Mouse (Mus musculus) CH12.LX (cell line): ENCODE measurements around the gene Mttp.

Source experiments
- CTCF ChIP-seq, 2 experiments: IDR thresholded peaks in 1 of 2; conservative IDR thresholded peaks in 1 of 2; 2 replicates each; pipeline ENCODE4 v1.5.1; 2011 to 2012; ENCODE audit warnings: low read depth in 2 of 2, low read length in 2 of 2, improper control_type of control experiment in 1 of 2, inconsistent platforms in 1 of 2, mild to moderate bottlenecking in 1 of 2, moderate library complexity in 1 of 2
- EP300 ChIP-seq: IDR thresholded peaks from 2 replicates; pipeline ENCODE4 v1.6.1; 2011; ENCODE audit warnings: low read length, improper control_type of control experiment
- NRF1 ChIP-seq: IDR thresholded peaks from 2 replicates; pipeline ENCODE4 v1.6.1; 2014; ENCODE audit warnings: low read depth, mild to moderate bottlenecking, inconsistent platforms, low read length, improper control_type of control experiment, moderate library complexity
- POLR2A ChIP-seq: IDR thresholded peaks from 2 replicates; pipeline ENCODE4 v1.6.1; 2011; ENCODE audit warnings: low read depth, mild to moderate bottlenecking, improper control_type of control experiment, low read length

DNA sequence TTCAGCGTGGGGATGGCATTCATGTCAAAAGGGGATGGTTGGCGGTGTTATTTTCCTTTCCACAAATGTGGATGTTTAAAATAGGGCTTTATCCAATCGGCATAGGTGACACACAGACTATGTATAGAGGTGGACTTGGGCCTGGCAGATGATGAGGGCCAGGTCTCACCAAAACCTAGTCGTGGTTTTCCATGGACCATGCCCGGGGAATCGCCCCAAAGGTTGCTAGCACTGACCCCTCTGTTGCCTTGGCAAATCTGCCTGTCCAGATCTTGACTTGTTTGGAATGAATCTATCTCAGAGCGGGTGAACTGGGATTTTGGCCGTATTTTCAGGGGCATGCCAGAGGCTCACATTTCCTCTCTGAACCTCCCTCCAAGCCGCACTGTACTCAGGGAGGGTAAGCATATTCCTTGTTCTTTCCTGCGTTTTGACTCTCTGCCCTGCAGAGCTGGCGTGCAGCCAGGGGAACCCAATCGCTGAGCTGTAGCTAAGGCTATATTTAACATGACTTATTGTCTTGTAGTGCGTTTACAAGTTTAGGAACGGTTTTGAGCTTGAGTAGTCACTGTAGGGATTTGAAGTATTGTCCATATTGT is 80.9 kb downstream of the Mttp start:
- TF ChIP-seq NRF1 = no peak
- no peak for TF ChIP-seq EP300
- no peak for TF ChIP-seq CTCF (conservative IDR thresholded peaks at IDR 0.05 in 1 of 2, IDR thresholded peaks at IDR 0.05 in 1 of 2; ENCODE audit: low read depth in 2 of 2, low read length in 2 of 2)
- no peak for TF ChIP-seq POLR2A
